Mouse (Mus musculus): ENCODE measurements around the gene Mpo. TPM values are rescaled to one million over a fixed set of nuclear protein-coding genes. Genes with fewer than 3 reads are reported as not detected.

Mpo gene
- total and polyA plus RNA-seq, 3 experiments, result 0.13 TPM; not detected in 2

DNA sequence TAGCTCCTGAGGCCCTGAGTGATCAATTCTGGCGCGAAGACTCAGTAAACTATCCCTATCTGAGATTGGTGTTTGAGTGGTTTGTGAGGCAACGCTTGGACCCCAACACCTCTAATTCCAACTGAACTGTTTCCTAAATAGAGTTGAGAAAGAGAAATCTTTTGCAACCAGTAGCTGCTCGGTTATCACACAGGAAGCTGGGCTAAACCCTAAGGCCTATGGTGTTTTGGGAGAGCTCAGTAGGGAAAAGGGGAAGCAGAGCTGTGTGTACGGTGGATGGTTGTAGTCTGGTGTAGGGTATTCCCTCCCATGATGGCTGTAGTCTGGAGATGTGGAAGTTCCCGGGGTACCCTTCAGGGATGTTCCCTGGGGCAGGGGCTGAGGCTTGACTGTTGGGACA lies 3.3 kb upstream of the Mpo start:
- no peak overlapping the region for H3K4me3 ChIP-seq (ENCODE audit: control insufficient read depth in 1 of 2, insufficient read depth in 1 of 2, low read depth in 2 of 2, low read length in 2 of 2)
- H3K36me3 ChIP-seq (ENCODE audit: control insufficient read depth in 1 of 2, insufficient read depth in 2 of 2, low read length in 2 of 2), result peaks cover 0 to 3% of the 10 kb centered on the region in 2 experiments; a peak in 2 of 4 replicates
- no peaks in the 10 kb centered on the region for H3K9me3 ChIP-seq (replicated peaks; ENCODE audit: insufficient read depth, low read length)
- no peak for TF ChIP-seq SIN3A (IDR thresholded peaks at IDR 0.05; ENCODE audit: low read length)
- 0 out of 2 replicates have a peak, but pooled peaks have one; percentile 77 for TF ChIP-seq UBTF (IDR thresholded peaks at IDR 0.05; ENCODE audit: borderline replicate concordance, insufficient read depth, low read depth, low read length)
- TF ChIP-seq NRF1 (IDR thresholded peaks at IDR 0.05; ENCODE audit: insufficient read depth, low read depth, low read length, poor library complexity, severe bottlenecking), result no peak
- no peak for TF ChIP-seq MYB (IDR thresholded peaks at IDR 0.05; ENCODE audit: low read depth, low read length)
- TF ChIP-seq EP300 (IDR thresholded peaks at IDR 0.05; ENCODE audit: low read depth in 1 of 2, low read length in 2 of 2), result peak; percentile 20 to 25; a peak in 1 of 4 replicates
- peak; percentile 90 for TF ChIP-seq TBP (IDR thresholded peaks at IDR 0.05; ENCODE audit: low read depth, low read length)
- no peak for TF ChIP-seq E2F4 (IDR thresholded peaks at IDR 0.05; ENCODE audit: borderline replicate concordance, low read depth, low read length)
- TF ChIP-seq TAL1 (IDR thresholded peaks at IDR 0.05; ENCODE audit: low read length), result peak; percentile 5; the same call in 1 of the 2 replicates
- no peak for TF ChIP-seq NELFE (IDR thresholded peaks at IDR 0.05; ENCODE audit: low read depth, low read length)
- no peak overlapping the region for H3K27ac ChIP-seq (ENCODE audit: control insufficient read depth, low read depth, low read length)
- no peak overlapping the region for H3K9ac ChIP-seq (ENCODE audit: control insufficient read depth, low read depth, low read length, poor library complexity, severe bottlenecking)
- peaks cover 0 to 4% of the 10 kb centered on the region in 2 experiments; a peak in 3 of 4 replicates for H3K27me3 ChIP-seq (ENCODE audit: control insufficient read depth in 1 of 2, insufficient read depth in 2 of 2, low read length in 2 of 2)
- no peaks in the 10 kb centered on the region for H3K4me1 ChIP-seq (ENCODE audit: control insufficient read depth in 1 of 2, insufficient read depth in 2 of 2, low read length in 2 of 2)
- DNase-seq (ENCODE audit: low read depth, low spot score), result peak; percentile 60
- H3K79me2 ChIP-seq (ENCODE audit: control insufficient read depth, insufficient read depth, low read length, poor library complexity), result no peaks in the 10 kb centered on the region

GRCm38 (mm10) chr11:87801711-87802275 lies 8.4 kb downstream of the Mpo start:
- TF ChIP-seq MYB (IDR thresholded peaks at IDR 0.05; ENCODE audit: low read depth, low read length) (no peak), GABPA (IDR thresholded peaks at IDR 0.05; ENCODE audit: low read depth, low read length) (no peak), UBTF (IDR thresholded peaks at IDR 0.05; ENCODE audit: borderline replicate concordance, insufficient read depth, low read depth, low read length) (no peak), NELFE (IDR thresholded peaks at IDR 0.05; ENCODE audit: low read depth, low read length) (no peak)
- no peak overlapping the region for H3K27ac ChIP-seq (ENCODE audit: control insufficient read depth, low read depth, low read length)
- no peak overlapping the region for H3K4me3 ChIP-seq (ENCODE audit: control insufficient read depth in 1 of 2, insufficient read depth in 1 of 2, low read depth in 2 of 2, low read length in 2 of 2)
- no peak for DNase-seq (ENCODE audit: low read depth, low spot score)
- no peaks in the 10 kb centered on the region for H3K36me3 ChIP-seq (ENCODE audit: control insufficient read depth in 1 of 2, insufficient read depth in 2 of 2, low read length in 2 of 2)
- no peaks in the 10 kb centered on the region for H3K9me3 ChIP-seq (replicated peaks; ENCODE audit: insufficient read depth, low read length)
- no peaks in the 10 kb centered on the region; a peak in 2 of 4 replicates for H3K27me3 ChIP-seq (ENCODE audit: control insufficient read depth in 1 of 2, insufficient read depth in 2 of 2, low read length in 2 of 2)
- H3K9ac ChIP-seq (ENCODE audit: control insufficient read depth, low read depth, low read length, poor library complexity, severe bottlenecking), result no peak overlapping the region
- H3K4me1 ChIP-seq (ENCODE audit: control insufficient read depth in 1 of 2, insufficient read depth in 2 of 2, low read length in 2 of 2), result no peaks in the 10 kb centered on the region
- no peaks in the 10 kb centered on the region for H3K79me2 ChIP-seq (ENCODE audit: control insufficient read depth, insufficient read depth, low read length, poor library complexity)

DNA sequence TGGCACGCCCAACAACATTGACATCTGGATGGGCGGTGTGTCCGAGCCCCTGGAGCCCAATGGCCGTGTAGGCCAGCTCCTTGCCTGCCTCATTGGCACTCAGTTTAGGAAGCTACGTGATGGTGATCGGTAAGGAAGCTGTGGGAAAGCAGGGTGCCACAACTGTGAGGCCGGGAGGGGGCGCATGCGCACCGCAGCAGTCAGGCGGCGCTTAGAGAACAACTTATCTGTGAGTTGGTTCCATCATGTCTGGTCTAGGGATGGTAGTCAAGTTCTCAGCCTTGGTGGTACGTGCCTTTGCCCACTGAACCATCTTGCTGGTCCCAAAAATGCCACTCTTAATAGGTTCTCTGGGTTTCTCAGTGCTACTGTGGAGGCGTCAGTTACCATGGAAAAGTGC lies 9.2 kb downstream of the Mpo start:
- peak; percentile 35 for DNase-seq (ENCODE audit: low read depth, low spot score)
- no peaks in the 10 kb centered on the region for H3K36me3 ChIP-seq (ENCODE audit: control insufficient read depth in 1 of 2, insufficient read depth in 2 of 2, low read length in 2 of 2)
- H3K9ac ChIP-seq (ENCODE audit: control insufficient read depth, low read depth, low read length, poor library complexity, severe bottlenecking), result no peak overlapping the region
- TF ChIP-seq ZMIZ1 (IDR thresholded peaks at IDR 0.05; ENCODE audit: low read depth, low read length) (no peak), CTCF (IDR thresholded peaks at IDR 0.05 in 2 of 3, conservative IDR thresholded peaks at IDR 0.05 in 1 of 3; ENCODE audit: control insufficient read depth in 1 of 3, insufficient read depth in 1 of 3, low read depth in 2 of 3, low read length in 3 of 3, poor library complexity in 1 of 3, severe bottlenecking in 1 of 3) (peak; percentile 12 to 55 (median 38); a peak in 4 of 6 replicates), MYB (IDR thresholded peaks at IDR 0.05; ENCODE audit: low read depth, low read length) (no peak), MAX (IDR thresholded peaks at IDR 0.05; ENCODE audit: low read length) (no peak), RAD21 (IDR thresholded peaks at IDR 0.05; ENCODE audit: low read depth, low read length) (peak; percentile 29), SMC3 (IDR thresholded peaks at IDR 0.05; ENCODE audit: low read depth, low read length) (peak; percentile 32), MAFK (IDR thresholded peaks at IDR 0.05; ENCODE audit: borderline replicate concordance, low read depth, low read length) (no peak), EP300 (IDR thresholded peaks at IDR 0.05; ENCODE audit: low read depth in 1 of 2, low read length in 2 of 2) (no peak), TAL1 (IDR thresholded peaks at IDR 0.05; ENCODE audit: low read length) (no peak), MXI1 (IDR thresholded peaks at IDR 0.05; ENCODE audit: low read depth, low read length) (no peak)
- no peaks in the 10 kb centered on the region for H3K4me1 ChIP-seq (ENCODE audit: control insufficient read depth in 1 of 2, insufficient read depth in 2 of 2, low read length in 2 of 2)
- H3K9me3 ChIP-seq (replicated peaks; ENCODE audit: insufficient read depth, low read length), result no peaks in the 10 kb centered on the region
- H3K27me3 ChIP-seq (ENCODE audit: control insufficient read depth in 1 of 2, insufficient read depth in 2 of 2, low read length in 2 of 2), result no peaks in the 10 kb centered on the region; a peak in 2 of 4 replicates
- H3K27ac ChIP-seq (ENCODE audit: control insufficient read depth, low read depth, low read length), result no peak overlapping the region
- H3K79me2 ChIP-seq (ENCODE audit: control insufficient read depth, insufficient read depth, low read length, poor library complexity), result no peaks in the 10 kb centered on the region
- H3K4me3 ChIP-seq (ENCODE audit: control insufficient read depth in 1 of 2, insufficient read depth in 1 of 2, low read depth in 2 of 2, low read length in 2 of 2), result no peak overlapping the region

Data from MEL (cell line).